Mouse (Mus musculus) adipocyte (in vitro differentiated cells): ENCODE data around the gene Slc22a15.

Experiments
- DNase-seq: peaks from one replicate; pipeline ENCODE4 v3.0.0-alpha.2; 2016; ENCODE audit warnings: low spot score

Slc22a15 gene

GRCm38 (mm10) chr3:101923843-101924740, at the start of gene Slc22a15:
Slc22a15 (minus strand) TSS chr3:101924453.
- DNase-seq = peak; percentile 23

- DNase-seq = no peak
Measured at GRCm38 (mm10) chr3:101966825-101967558, 42.7 kb upstream of the Slc22a15 start.

- DNase-seq = no peak
Measured at GRCm38 (mm10) chr3:101964352-101964751, 40.1 kb upstream of the Slc22a15 start.

- no peak for DNase-seq
Measured at GRCm38 (mm10) chr3:101963501-101963900, 39.2 kb upstream of the Slc22a15 start.

GRCm38 (mm10) chr3:101961146-101961835, 37.0 kb upstream of the Slc22a15 start:
- no peak for DNase-seq

GRCm38 (mm10) chr3:101958047-101958446, 33.8 kb upstream of the Slc22a15 start:
- DNase-seq = peak; percentile 16

GRCm38 (mm10) chr3:101953506-101953905, 29.3 kb upstream of the Slc22a15 start:
- no peak for DNase-seq

GRCm38 (mm10) chr3:101952577-101952976, 28.3 kb upstream of the Slc22a15 start:
- DNase-seq = no peak

- peak; percentile 76 for DNase-seq
Measured at GRCm38 (mm10) chr3:101948572-101948971, 24.3 kb upstream of the Slc22a15 start.

- DNase-seq = no peak
Measured at GRCm38 (mm10) chr3:101947250-101947649, 23.0 kb upstream of the Slc22a15 start.

GRCm38 (mm10) chr3:101945257-101945656, 21.0 kb upstream of the Slc22a15 start:
- no peak for DNase-seq

GRCm38 (mm10) chr3:101940418-101940817, 16.2 kb upstream of the Slc22a15 start:
- DNase-seq = no peak

- no peak for DNase-seq
Measured at GRCm38 (mm10) chr3:101939865-101940264, 15.6 kb upstream of the Slc22a15 start.

- DNase-seq = no peak
Measured at GRCm38 (mm10) chr3:101939152-101939551, 14.9 kb upstream of the Slc22a15 start.

GRCm38 (mm10) chr3:101936369-101936768, 12.1 kb upstream of the Slc22a15 start:
- DNase-seq = no peak

GRCm38 (mm10) chr3:101933820-101934219, 9.6 kb upstream of the Slc22a15 start:
- no peak for DNase-seq

- no peak for DNase-seq
Measured at GRCm38 (mm10) chr3:101929105-101929876, 5.0 kb upstream of the Slc22a15 start.

GRCm38 (mm10) chr3:101926636-101927035, 2.4 kb upstream of the Slc22a15 start:
- DNase-seq = no peak

GRCm38 (mm10) chr3:101925663-101926062, 1.4 kb upstream of the Slc22a15 start:
- peak; percentile 26 for DNase-seq

- DNase-seq = no peak
Measured at GRCm38 (mm10) chr3:101922366-101922765, 1.9 kb downstream of the Slc22a15 start.

- no peak for DNase-seq
Measured at GRCm38 (mm10) chr3:101918526-101918925, 5.7 kb downstream of the Slc22a15 start.

- no peak for DNase-seq
Measured at GRCm38 (mm10) chr3:101917665-101918064, 6.6 kb downstream of the Slc22a15 start.
